Mouse (Mus musculus) bone marrow, adult 2 months (tissue): ENCODE measurements around the gene Ube2u.

ENCODE experiments used
- CTCF ChIP-seq: fragments of 200-500 bp; IDR thresholded peaks from 2 replicates; pipeline ENCODE4 v1.5.1; 2011; ENCODE audit warnings: low read length, control low read depth; ENCODE audit not compliant: control insufficient read depth, insufficient read depth
- POLR2A ChIP-seq: fragments of 200-500 bp; IDR thresholded peaks from 2 replicates; pipeline ENCODE4 v1.6.1; 2011; ENCODE audit warnings: low read depth, mild to moderate bottlenecking, control low read depth, low read length, borderline replicate concordance; ENCODE audit not compliant: control insufficient read depth

DNA sequence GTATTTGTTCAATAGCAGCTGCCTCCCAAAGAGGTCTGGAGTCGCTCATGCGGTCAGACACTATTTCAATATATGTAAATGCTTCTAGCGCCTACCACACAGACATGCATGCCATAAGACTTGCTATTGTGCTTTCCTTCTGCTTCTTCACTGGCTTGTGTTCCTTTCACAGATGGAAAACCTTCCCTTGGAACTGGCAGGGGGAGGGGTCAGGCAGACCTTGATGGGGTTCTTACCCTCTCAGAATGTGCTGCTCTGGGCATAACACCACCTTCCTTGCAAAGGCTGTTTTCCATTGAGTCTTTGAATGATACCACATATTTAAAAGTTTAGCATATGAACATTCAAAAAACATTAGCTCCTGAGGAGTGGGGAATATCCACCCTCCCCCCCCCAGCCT is 56.3 kb downstream of the Ube2u start:
- TF ChIP-seq CTCF (no peak), POLR2A (no peak)
